Mouse (Mus musculus) embryonic facial prominence, embryonic 12.5 days (tissue): ENCODE results near the gene Asic2. TPM values are rescaled to one million over a fixed set of nuclear protein-coding genes. Genes with fewer than 3 reads are reported as not detected.

ENCODE experiments used
- ATAC-seq: fragments of 200-750 bp; cut with Nextera tagmentation; 2 replicates; pipeline ENCODE4 v1.8.0; 2017; ENCODE audit not compliant: insufficient number of reproducible peaks, insufficient read depth, low FRiP score, low TSS enrichment
- H3K27ac ChIP-seq: fragments of 300-500 bp; sonication (generic); 2 replicates; pipeline ENCODE4 v1.5.1; 2016; ENCODE audit warnings: mild to moderate bottlenecking
- H3K27me3 ChIP-seq: fragments of 300-500 bp; sonication (generic); 2 replicates; pipeline ENCODE4 v1.6.1; 2016; ENCODE audit warnings: mild to moderate bottlenecking, moderate library complexity
- H3K36me3 ChIP-seq: fragments of 300-500 bp; sonication (generic); 2 replicates; pipeline ENCODE4 v1.6.1; 2016; ENCODE audit warnings: mild to moderate bottlenecking
- H3K4me1 ChIP-seq: fragments of 300-500 bp; sonication (generic); 2 replicates; pipeline ENCODE4 v1.6.1; 2016
- H3K4me2 ChIP-seq: fragments of 300-500 bp; sonication (generic); replicated peaks from 2 replicates; pipeline ENCODE4 v1.6.1; 2016; ENCODE audit warnings: mild to moderate bottlenecking, moderate library complexity
- H3K4me3 ChIP-seq: fragments of 300-500 bp; sonication (generic); 2 replicates; pipeline ENCODE4 v1.5.1; 2016; ENCODE audit warnings: mild to moderate bottlenecking
- H3K9ac ChIP-seq: fragments of 300-500 bp; sonication (generic); 2 replicates; pipeline ENCODE4 v1.6.1; 2016; ENCODE audit warnings: mild to moderate bottlenecking, moderate library complexity
- H3K9me3 ChIP-seq: fragments of 300-500 bp; sonication (generic); 2 replicates; pipeline ENCODE4 v1.6.1; 2016; ENCODE audit warnings: mild to moderate bottlenecking, moderate library complexity
- WGBS: fragments of 180-500 bp; shearing (Covaris S2); methylation state at CpG from one replicate; pipeline ENCODE4 v1.1.7; 2016; 5-methylcytosine and 5-hydroxymethylcytosine counted together
- polyA plus RNA-seq: library from polyadenylated mRNA; unstranded; fragments of >200 nt; fragmentation: Nextera tagmentation; extraction: Ambion mirVana; gene quantifications from 2 replicates; pipeline ENCODE4 v1.2.1, GENCODE M21; 2016

Asic2 gene
- polyA plus RNA-seq, 1 experiment from 2014 or later = 1.3 TPM

DNA sequence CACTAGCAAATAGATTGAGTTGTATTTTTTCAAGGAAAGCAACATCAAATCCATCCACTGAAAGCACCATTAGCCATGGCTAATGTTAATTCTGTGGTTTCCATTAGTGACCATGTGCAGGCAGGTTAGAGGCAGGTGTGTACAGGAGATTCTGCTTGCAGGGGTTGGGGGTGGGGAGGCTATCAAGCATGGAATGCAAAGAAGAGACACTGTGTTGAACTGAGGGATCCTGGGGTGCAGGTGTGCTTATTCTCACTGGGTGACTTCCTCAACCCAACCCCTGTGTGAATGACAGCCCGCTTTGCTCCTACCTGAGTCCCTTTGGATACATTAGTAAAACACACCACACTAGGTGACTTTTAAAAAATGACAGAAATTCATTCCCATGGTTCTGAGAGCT is 20.2 kb downstream of the Asic2 start:
- H3K4me1 ChIP-seq = no peaks in the 10 kb centered on the region
- H3K27ac ChIP-seq = no peak overlapping the region
- no peak overlapping the region for H3K9ac ChIP-seq
- H3K36me3 ChIP-seq = no peaks in the 10 kb centered on the region
- H3K4me3 ChIP-seq = no peak overlapping the region
- H3K27me3 ChIP-seq = no peaks in the 10 kb centered on the region
- H3K9me3 ChIP-seq = 0 out of 2 replicates have a peak, but pooled peaks cover 4% of the 10 kb centered on the region
- ATAC-seq = no peak
- no peak overlapping the region for H3K4me2 ChIP-seq
- 75% methylated on average over 1 of the region's 1 CpGs for WGBS

DNA sequence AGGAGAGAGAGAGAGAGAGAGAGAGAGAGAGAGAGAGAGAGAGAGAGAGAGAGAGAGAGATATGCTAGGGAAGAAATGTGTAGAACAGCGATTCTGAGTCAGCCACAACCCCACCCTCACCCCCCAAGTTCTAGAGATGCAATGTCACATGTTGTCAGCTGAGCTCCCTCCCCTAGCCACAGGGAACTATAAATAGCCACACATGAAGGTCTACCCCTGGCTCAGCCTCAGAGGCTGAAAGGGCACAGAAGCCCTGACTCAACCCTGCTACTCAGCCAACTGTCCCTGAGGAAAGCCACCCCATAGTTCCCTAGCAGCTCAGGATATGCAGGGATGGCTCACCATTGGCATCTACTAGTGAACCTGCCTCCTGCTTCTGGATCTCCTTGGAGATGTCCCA is 26.1 kb downstream of the Asic2 start:
- no peak overlapping the region for H3K27ac ChIP-seq
- H3K4me3 ChIP-seq = no peak overlapping the region
- H3K4me2 ChIP-seq = no peak overlapping the region
- no peak for ATAC-seq
- H3K9me3 ChIP-seq = 0 out of 2 replicates have a peak, but pooled peaks cover 1% of the 10 kb centered on the region
- 85% methylated on average over 1 of the region's 1 CpGs for WGBS
- H3K36me3 ChIP-seq = no peaks in the 10 kb centered on the region
- H3K27me3 ChIP-seq = no peaks in the 10 kb centered on the region
- no peaks in the 10 kb centered on the region for H3K4me1 ChIP-seq
- H3K9ac ChIP-seq = no peak overlapping the region

DNA sequence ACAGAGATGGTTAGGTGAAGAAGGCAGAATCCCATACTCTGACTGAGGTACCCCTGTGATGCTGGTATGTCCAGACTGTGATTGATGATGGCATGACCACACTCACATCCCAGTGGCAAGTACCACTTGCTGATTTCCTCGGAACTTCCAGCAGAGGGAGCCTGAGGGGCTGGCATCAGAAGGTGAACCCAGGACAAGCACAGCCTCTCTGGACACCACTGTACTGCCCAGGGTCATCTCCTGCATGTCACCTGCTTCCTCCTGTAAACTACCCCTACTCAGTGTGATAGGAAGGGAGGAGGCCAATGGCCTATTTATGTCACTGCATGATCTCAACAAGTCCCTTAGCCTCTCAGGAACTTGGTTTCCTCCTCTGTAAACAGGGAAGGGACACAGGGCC is 27.3 kb downstream of the Asic2 start:
- Histone ChIP-seq H3K27me3 (no peaks in the 10 kb centered on the region), H3K9me3 (no peaks in the 10 kb centered on the region), H3K4me1 (no peaks in the 10 kb centered on the region), H3K36me3 (no peaks in the 10 kb centered on the region), H3K4me3 (no peak overlapping the region), H3K9ac (no peak overlapping the region), H3K4me2 (no peak overlapping the region), H3K27ac (no peak overlapping the region)
- 29% methylated on average over 1 of the region's 1 CpGs for WGBS
- ATAC-seq = no peak

DNA sequence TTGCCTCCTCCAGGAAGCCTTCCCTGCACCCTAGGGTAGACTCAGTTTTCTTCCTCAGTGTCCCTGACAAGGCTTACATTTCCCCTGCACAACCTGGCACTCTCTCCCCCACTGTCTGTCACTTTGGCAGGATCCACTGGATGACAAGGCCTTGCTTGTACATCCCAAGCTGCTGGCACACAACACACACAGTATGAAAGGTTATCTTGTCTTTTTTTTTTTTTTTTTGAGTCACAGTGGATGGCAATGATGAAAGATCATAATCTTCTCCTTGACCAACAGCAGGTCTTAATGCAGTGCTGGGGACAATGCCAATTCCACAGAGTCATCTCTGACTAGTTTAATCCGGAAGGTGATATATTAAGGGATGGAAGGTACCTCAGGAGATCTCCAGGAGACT is 30.7 kb downstream of the Asic2 start:
- H3K4me3 ChIP-seq = no peak overlapping the region
- H3K9me3 ChIP-seq = no peaks in the 10 kb centered on the region
- no peaks in the 10 kb centered on the region for H3K4me1 ChIP-seq

DNA sequence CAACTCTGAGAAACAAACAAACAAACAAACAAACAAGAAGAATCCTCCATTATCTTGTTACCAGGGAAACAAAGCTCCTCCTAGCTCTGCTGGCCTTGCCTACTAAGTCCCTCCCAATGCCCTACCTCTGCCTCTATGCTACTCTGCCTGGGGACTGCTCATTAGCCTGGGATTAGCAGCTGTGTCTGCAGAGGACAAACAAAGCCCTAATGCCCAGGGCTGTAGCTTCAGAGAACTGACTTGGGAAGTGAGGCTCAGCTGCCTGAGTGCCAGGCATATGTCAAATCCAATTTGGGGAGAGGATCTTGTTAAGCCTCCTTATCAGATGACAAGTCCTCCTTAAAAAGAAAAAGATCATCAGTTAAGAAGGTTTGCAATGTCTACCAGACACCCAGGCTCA is 41.9 kb downstream of the Asic2 start:
- no peaks in the 10 kb centered on the region for H3K4me1 ChIP-seq
- H3K4me2 ChIP-seq = no peak overlapping the region
- H3K4me3 ChIP-seq = no peak overlapping the region
- no peak overlapping the region for H3K27ac ChIP-seq
- no peak for ATAC-seq
- H3K36me3 ChIP-seq = no peaks in the 10 kb centered on the region
- H3K27me3 ChIP-seq = no peaks in the 10 kb centered on the region
- H3K9ac ChIP-seq = no peak overlapping the region
- H3K9me3 ChIP-seq = no peaks in the 10 kb centered on the region

More for the DNA sequence above, 30.7 kb downstream of the Asic2 start:
- Histone ChIP-seq H3K9ac (no peak overlapping the region), H3K36me3 (no peaks in the 10 kb centered on the region), H3K27ac (no peak overlapping the region), H3K27me3 (no peaks in the 10 kb centered on the region), H3K4me2 (no peak overlapping the region)
- ATAC-seq = no peak
- 78% methylated on average over 1 of the region's 1 CpGs for WGBS

DNA sequence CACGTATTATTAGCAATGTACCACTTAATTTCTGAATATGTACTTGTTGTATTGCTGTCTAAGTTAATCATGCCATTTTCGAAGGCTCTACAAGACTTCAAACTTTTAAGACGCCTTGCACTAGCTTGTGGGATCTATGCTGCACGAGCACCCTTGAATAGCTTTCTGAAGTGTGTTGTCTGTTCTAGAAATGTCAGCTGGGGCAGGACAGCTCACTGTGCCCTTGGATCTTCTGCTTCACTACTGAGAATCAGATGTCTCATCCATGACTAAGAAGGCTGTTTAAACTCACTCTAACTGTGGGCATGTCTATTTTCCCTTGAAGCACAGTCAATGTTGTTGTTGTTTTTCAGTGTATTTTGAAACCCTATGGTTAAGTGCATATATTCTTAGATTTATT is 44.6 kb downstream of the Asic2 start:
- Histone ChIP-seq H3K9ac (no peak overlapping the region), H3K27ac (no peak overlapping the region), H3K4me3 (no peak overlapping the region), H3K27me3 (no peaks in the 10 kb centered on the region), H3K4me2 (no peak overlapping the region), H3K36me3 (no peaks in the 10 kb centered on the region), H3K4me1 (no peaks in the 10 kb centered on the region), H3K9me3 (no peaks in the 10 kb centered on the region)
- 90% methylated on average over 4 of the region's 4 CpGs for WGBS
- ATAC-seq = no peak

DNA sequence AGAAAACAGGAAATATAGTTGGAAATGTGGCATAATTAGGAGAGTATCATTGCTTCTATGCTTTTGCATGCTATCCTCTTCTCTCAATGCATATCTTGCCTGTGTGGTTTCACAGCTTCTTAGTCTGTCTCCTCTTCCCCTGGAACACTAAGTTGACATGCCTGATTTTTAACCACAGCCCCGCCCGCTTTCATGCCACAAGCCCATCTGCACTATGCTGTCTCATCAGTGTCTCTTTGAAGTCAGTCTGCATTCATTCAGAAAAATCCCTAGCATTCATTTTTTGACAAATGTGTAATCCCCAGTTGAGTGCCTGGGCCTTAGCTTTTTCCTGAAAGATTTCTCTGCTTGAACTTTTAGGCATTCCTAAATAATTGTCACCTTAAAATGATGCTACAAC is 45.2 kb downstream of the Asic2 start:
- Histone ChIP-seq H3K4me3 (no peak overlapping the region), H3K27me3 (no peaks in the 10 kb centered on the region), H3K9me3 (no peaks in the 10 kb centered on the region), H3K4me2 (no peak overlapping the region), H3K9ac (no peak overlapping the region), H3K27ac (no peak overlapping the region), H3K4me1 (no peaks in the 10 kb centered on the region), H3K36me3 (no peaks in the 10 kb centered on the region)
- 79% methylated on average over 2 of the region's 2 CpGs for WGBS
- ATAC-seq = no peak

DNA sequence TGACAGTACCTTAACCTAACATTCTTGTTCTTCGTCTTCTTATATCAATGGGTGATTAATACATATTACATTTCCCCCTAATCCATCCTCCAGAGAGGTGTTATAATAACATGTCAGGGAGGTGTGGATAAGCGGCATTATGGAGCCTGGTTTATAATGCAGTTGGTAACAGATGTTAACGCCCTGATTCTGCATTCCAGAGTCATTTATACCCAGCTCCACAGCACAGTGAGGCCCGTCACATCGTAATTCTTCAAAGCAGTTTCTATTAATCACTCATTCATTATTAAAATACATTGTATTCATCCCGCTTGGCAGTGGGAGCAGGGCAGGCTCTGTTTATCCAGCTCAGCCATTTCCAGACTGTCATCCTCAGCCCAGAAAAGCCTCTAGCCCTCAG is 52.8 kb downstream of the Asic2 start:
- H3K27ac ChIP-seq = no peak overlapping the region
- H3K4me2 ChIP-seq = no peak overlapping the region
- H3K27me3 ChIP-seq = no peaks in the 10 kb centered on the region
- 68% methylated on average over 6 of the region's 6 CpGs for WGBS
- no peak for ATAC-seq
- H3K4me1 ChIP-seq = no peaks in the 10 kb centered on the region
- no peaks in the 10 kb centered on the region for H3K9me3 ChIP-seq
- H3K9ac ChIP-seq = no peak overlapping the region
- H3K36me3 ChIP-seq = no peaks in the 10 kb centered on the region
- H3K4me3 ChIP-seq = no peak overlapping the region

DNA sequence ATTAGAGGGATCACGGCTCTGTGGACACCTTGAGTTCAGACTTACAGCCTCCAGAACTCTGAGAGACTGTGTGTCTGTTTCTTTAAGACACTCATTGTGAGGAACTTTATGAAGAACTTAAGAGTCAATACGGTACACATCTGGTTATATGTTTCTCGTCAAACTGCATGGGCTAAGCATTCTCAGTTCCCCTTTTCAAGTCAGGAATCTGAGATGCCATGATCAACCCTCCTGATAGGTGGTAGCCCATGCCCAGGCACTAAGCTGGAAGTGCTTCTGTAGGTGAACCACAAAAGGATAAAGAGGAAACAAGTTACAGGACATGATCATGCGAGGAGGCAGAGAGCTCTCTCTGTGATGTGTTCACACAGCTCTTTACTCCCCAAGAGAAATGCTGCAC is 55.2 kb downstream of the Asic2 start:
- Histone ChIP-seq H3K9ac (no peak overlapping the region), H3K27ac (no peak overlapping the region), H3K4me3 (no peak overlapping the region), H3K4me2 (no peak overlapping the region), H3K36me3 (no peaks in the 10 kb centered on the region), H3K4me1 (no peaks in the 10 kb centered on the region), H3K9me3 (no peaks in the 10 kb centered on the region), H3K27me3 (no peaks in the 10 kb centered on the region)
- 66% methylated on average over 4 of the region's 4 CpGs for WGBS
- ATAC-seq = no peak

DNA sequence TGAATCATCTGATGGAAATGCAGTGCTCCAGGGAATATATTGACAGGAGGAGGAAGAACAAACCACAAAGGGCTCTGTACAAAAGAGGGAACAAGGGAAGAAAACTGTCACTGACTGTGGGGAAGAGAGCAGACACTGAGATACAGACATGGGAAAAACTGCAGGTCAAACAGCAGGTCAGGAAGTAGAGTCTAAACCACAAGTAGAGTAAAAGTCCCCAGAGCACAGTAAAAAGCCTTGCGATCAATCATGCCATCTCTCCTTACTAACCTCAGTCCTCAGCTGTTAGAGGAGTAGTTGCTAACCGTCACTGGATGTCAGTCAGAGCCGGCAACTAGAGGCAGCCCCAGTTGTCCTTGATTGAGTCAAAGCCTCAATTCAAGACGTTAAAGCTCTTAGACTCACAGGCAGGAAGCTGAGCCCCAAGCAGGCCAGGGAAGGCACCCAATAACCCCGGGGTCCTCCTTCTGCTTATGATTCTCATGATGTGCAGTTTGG is 58.8 kb downstream of the Asic2 start:
- Histone ChIP-seq H3K27ac (no peak overlapping the region), H3K4me1 (no peaks in the 10 kb centered on the region), H3K27me3 (no peaks in the 10 kb centered on the region), H3K36me3 (no peaks in the 10 kb centered on the region), H3K9me3 (no peaks in the 10 kb centered on the region), H3K9ac (no peak overlapping the region), H3K4me2 (no peak overlapping the region), H3K4me3 (no peak overlapping the region)
- ATAC-seq = no peak
- WGBS = 68% methylated on average over 5 of the region's 5 CpGs

DNA sequence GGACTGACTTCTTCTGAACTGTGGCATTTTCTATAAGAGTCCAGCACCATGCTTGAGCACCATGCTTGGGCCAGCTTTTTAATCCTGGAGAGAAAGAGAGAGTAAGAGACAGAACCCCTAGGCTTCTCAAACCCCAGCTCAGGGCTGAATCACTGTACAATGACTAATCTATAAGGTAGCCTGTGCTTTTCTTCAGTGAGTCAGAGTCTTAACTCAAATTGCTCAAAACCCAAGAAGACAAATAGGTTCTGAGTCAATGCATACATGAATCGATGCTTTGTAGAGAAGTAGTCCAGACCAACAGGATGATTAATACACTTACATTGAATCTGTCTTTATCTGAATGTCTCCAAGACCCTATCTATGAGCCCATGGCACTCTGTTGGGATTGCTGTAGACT is 59.5 kb downstream of the Asic2 start:
- H3K9ac ChIP-seq = no peak overlapping the region
- H3K27ac ChIP-seq = no peak overlapping the region
- no peak overlapping the region for H3K4me3 ChIP-seq
- H3K36me3 ChIP-seq = no peaks in the 10 kb centered on the region
- no peaks in the 10 kb centered on the region for H3K4me1 ChIP-seq
- no peaks in the 10 kb centered on the region for H3K27me3 ChIP-seq
- whole genome bisulfite sequencing = 80% methylated on average over 1 of the region's 1 CpGs
- no peak for ATAC-seq
- H3K9me3 ChIP-seq = no peaks in the 10 kb centered on the region
- no peak overlapping the region for H3K4me2 ChIP-seq

DNA sequence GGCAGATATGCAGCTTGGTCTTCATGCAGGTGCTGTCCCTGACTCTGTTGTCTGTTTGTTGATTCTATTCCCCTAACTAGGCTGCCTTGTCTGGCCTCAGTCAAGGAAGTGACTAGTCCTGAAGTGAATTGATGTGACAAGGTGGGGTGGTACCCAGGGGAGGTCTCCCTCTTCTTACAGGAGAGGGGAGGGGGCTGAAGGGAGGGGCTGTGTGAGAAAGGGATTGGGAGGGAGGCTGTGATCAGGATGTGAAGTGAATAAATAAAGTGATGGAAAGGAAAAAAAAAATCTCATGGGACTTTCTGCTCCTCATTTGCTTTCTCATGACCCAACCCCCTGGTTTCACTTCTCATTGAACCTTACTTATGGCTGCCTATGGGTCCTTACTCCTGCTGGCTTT is 65.9 kb downstream of the Asic2 start:
- Histone ChIP-seq H3K4me2 (no peak overlapping the region), H3K36me3 (no peaks in the 10 kb centered on the region), H3K9me3 (no peaks in the 10 kb centered on the region), H3K27me3 (no peaks in the 10 kb centered on the region), H3K4me3 (no peak overlapping the region), H3K9ac (no peak overlapping the region), H3K4me1 (no peaks in the 10 kb centered on the region), H3K27ac (no peak overlapping the region)
- no peak for ATAC-seq
